Mouse (Mus musculus) testis, adult 2 months (tissue): Measurements from ENCODE around the gene Chchd3.

Source experiments
- CTCF ChIP-seq: fragments of 200-500 bp; IDR thresholded peaks from 2 replicates; pipeline ENCODE4 v1.5.1; 2012; ENCODE audit warnings: low read depth, mild to moderate bottlenecking, inconsistent platforms, low read length, moderate library complexity; ENCODE audit not compliant: control insufficient read depth, insufficient read depth, insufficient replicate concordance
- POLR2A ChIP-seq: fragments of 200-500 bp; IDR thresholded peaks from 2 replicates; pipeline ENCODE4 v1.6.1; 2012; ENCODE audit warnings: low read depth, mild to moderate bottlenecking, inconsistent platforms, low read length, moderate library complexity; ENCODE audit not compliant: control insufficient read depth

DNA sequence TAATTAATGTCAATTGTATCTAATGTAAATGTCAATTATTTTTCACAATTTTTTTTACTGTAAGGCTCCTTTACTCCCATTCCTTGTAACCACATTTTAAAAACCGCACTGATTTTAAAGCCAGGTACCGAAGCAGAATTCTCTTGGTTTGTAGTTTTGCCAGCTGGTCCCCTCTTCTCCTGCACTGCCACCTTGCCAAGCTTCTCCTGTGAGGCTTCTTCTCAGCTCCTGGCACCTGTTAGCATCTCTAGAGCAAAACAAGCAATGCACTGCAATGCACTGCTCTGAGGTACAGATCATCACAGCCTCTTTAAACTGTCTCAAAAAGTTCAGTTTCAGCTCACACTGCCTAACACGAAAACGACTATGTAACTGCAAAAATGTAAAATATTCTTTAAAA, 116.4 kb downstream of the Chchd3 start:
- TF ChIP-seq POLR2A (no peak), CTCF (no peak)
